Mouse (Mus musculus) erythroid progenitor cell, adult 5-6 weeks (primary cell): ENCODE measurements around the gene Tas2r135. TPM values are rescaled to one million over a fixed set of nuclear protein-coding genes. Genes with fewer than 3 reads are reported as not detected.

Source experiments
- ATAC-seq: replicated peaks from 2 replicates; pipeline ENCODE4 v1.8.0; 2016; ENCODE audit warnings: moderate number of reproducible peaks, mild to moderate bottlenecking, moderate TSS enrichment, inconsistent platforms; ENCODE audit not compliant: poor library complexity, low FRiP score, severe bottlenecking
- total RNA-seq, 2 experiments: library from RNA; stranded (forward) in 1 of 2; stranded (reverse) in 1 of 2; fragments of 150-400 nt in 1 of 2; fragments of 186-747, 209-891 nt in 1 of 2; gene quantifications; 2 replicates each; pipeline versions ENCODE4 v1.2.3 to v1.2.4; 2015 to 2017; ENCODE audit warnings: low replicate concordance in 2 of 2

Tas2r135 gene
- total RNA-seq, 2 experiments from 2014 or later, result not detected

DNA sequence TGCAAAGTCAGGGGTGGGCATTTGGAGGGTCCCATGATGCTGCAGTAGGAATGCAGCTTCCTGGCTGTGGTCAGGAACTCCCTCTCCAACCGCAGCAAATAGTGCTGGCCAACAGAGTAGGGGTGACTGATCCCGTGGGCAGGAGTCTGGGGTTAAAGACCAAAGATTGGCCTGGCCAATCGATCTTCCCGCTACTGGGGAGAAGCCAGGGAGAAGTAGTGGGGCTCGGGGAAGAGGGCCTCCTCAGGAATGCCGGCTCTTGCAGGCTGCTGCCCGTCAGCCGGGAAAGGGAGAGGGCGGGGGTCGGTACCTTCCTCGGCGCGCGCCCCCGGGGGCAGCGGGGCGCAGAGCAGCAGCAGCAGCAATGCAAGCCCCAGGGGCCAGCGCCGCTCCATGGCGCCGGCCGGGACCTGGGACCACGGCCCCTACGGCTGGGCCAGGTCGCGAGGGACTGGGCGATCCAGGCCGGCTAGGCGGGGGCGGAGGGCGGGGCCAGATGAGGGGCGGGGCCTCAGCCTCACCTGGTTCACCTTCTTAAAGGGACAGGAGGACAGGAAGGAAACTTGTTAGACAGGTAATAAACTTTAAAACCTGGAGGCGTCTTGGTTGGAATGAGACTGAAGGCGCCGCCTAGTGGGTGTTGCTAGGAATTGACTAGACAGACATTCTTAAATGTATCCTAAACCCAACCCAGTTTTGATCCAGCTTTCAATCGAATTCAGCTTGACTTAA, 32.3 kb upstream of the Tas2r135 start, which contains the start of gene Epha1:
TSS of gene Epha1 (minus strand) at position 453 of the 732 bp plus-strand sequence.
- ATAC-seq, result no peak

GRCm38 (mm10) chr6:42373669-42374430, 31.4 kb upstream of the Tas2r135 start:
- no peak for ATAC-seq

GRCm38 (mm10) chr6:42374701-42375100, 30.5 kb upstream of the Tas2r135 start:
- no peak for ATAC-seq

DNA sequence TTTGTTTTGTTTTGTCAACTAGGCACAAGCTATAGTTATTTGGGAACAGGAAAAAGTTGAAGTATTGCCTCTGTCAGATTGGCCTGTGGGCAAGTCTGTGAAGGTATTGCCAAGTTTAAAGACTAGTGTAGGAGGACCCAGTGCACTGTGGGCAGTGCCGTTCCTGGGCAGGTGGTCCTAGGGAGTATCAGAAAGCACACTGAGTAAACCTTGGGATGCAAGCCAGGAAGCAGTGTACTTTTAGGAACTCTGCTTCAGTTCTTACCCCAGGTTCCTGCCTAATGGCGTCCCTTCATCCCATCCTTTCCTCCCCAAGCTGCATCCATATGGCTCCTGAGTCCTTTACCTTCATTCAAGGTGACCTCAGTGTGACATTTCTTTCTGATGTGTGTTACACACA, 30.1 kb upstream of the Tas2r135 start:
- no peak for ATAC-seq

GRCm38 (mm10) chr6:42376016-42376415, 29.2 kb upstream of the Tas2r135 start:
- ATAC-seq, result no peak

DNA sequence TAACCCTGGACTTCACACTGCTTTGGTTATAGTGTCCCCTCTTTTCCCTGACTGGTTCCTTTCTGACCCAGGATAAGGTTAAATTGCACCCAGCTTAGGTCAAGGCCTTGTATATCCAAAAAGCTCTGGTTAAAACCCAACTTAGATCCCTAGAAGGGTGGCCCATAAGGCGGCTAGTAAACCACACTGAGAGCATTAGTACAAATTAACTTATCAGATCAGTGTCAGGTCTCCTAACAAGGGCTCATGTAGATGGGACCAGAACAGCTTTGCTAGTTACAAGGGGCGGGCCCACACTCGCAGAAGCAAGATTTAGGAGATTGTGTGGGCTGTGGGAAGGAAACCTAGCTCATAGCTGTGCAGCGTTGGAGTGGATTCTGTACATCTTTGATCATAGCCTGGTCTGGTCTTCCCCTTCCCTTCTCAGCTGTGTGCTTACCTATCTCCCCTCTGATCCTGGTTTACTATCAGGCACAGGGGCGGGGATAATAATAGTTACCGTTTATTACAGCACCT, 28.7 kb upstream of the Tas2r135 start:
- no peak for ATAC-seq

GRCm38 (mm10) chr6:42377280-42377679, 28.0 kb upstream of the Tas2r135 start:
- ATAC-seq, result no peak

DNA sequence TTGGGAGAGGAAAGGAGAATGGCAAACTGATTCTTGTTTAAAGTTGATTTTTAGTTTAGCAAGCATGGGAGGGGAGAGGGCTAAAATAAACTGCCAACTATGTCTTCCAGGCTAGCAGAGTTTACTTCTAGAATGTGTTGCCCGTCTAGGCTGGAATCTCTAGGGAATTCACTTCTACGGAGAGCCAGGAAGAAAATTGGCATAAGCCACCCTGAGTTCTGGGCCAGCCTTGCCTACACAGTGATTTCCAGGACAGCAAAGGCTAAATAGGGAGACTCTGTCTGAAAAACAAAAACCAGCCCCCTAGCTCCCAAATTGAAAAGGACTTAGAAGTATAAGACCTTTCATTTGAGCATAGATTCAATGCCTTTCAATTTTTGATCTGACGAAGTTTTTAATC, 25.7 kb upstream of the Tas2r135 start:
- no peak for ATAC-seq

DNA sequence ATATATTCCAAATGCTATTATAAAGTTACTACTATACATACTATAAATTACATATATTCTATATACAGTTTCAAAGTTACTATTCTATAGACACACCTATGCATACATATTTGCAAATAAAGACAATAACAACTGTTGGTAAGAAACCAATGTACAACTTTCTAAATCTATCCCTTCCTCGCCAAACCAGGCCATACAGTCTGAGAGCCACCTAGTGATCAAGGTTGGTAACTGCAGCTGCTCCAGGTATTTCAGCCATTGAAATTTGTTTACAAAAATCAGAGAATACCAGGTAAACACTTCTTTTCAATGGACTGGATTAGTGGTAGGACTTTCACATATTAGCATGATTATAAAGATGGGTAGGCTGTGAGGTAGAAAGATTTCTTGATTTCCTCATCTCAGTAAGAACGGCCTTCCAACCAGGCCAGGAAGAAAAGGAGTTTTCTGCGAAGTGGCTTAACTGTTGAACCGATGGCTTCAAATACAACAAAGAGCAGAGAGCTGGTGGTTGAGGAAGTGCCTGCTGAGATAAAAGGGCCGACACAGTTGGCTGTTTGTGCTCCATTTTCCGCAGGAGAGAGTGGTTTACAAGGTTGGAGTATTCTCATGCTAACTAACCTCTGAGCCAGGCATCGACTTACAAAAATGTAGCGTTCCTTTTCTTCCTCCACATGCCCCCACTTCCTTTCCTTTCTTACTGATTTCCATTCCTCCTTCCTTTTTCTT, 24.7 kb upstream of the Tas2r135 start:
- ATAC-seq, result no peak

DNA sequence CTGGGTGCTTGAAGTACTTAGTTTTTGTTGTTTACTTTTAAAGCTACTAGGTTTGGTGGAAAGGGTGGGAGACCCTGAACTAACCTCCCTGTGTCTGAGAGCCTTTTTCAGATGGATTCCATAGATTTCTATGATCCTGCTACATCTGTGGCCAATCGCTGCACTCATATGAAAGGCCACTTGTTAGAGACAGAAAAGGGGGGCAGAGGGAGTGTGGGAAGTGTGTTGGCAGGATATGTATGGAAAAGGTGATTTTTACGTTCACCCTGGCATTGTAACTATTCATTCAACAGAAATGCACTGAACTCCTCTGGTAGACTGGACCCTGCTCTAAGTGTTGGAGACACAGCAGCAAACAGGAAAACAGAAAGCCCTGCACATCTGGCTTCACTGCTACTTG, 24.0 kb upstream of the Tas2r135 start:
- no peak for ATAC-seq

GRCm38 (mm10) chr6:42381916-42382381, 23.3 kb upstream of the Tas2r135 start:
- ATAC-seq, result no peak

GRCm38 (mm10) chr6:42383360-42383759, 21.9 kb upstream of the Tas2r135 start:
- ATAC-seq, result no peak

- ATAC-seq, result no peak
Measured at GRCm38 (mm10) chr6:42385635-42386034, 19.6 kb upstream of the Tas2r135 start.

- ATAC-seq, result no peak
Measured at GRCm38 (mm10) chr6:42391796-42392330, 13.4 kb upstream of the Tas2r135 start.

DNA sequence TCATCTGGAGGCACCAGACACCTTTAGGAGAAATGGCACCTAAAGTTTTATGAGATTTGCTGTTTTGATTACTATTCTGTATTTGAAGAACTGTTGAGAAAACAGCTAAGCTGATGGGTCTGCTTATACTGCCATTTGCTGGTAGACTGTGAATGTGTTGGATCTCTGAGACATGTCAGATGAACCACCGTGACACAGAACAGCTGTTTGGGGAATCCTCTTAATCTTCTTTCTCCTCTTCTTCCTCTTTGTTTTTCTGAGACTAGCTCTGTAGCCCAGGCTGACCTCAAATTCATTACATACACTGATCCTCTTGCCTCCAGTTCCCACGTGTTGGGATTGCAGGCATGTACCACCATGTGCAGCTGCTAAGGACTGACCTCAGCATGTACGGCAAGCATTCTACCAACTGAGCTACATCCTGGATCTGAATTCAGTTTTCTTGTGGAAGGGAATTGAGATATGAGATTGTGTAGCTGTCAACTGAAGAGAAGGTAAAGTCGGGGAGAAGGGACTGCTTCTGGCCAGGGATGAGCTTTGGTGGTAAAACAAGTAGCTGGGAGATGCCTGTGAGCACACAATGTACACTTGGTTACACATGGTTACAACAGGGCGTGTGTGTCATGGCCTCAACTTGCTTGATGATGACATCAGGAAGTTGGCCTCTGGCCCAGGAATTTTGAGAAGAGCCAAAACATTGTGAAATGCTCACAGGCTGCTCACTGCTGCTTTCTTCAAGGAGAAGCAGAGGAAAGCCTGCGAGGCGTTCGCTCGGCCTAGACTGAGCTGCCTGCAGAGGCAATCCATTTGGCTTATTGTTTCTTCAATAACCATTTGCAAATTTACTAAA, 9.0 kb upstream of the Tas2r135 start:
- no peak for ATAC-seq

- ATAC-seq, result no peak
Measured at GRCm38 (mm10) chr6:42397041-42397657, 8.1 kb upstream of the Tas2r135 start.

- no peak for ATAC-seq
Measured at GRCm38 (mm10) chr6:42398285-42398684, 6.9 kb upstream of the Tas2r135 start.

DNA sequence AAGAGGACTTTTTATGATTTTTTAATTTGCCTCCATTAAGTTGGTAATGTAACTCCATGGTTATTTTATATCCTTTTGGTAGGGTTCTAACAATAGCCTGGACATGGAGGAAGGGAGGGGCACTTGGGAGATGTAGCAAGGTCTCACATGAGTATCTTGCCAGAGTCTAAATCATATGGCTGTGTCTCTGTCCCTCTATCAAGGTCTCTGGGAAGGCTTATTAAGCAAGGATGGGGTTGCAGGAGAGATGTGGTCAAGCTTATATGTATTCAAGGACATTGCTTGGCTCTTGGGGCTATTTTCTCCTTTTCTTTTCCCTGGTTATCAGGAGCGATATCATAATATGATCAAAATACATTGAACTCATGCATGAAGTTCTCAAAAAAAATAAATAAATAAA, 6.2 kb upstream of the Tas2r135 start:
- no peak for ATAC-seq

DNA sequence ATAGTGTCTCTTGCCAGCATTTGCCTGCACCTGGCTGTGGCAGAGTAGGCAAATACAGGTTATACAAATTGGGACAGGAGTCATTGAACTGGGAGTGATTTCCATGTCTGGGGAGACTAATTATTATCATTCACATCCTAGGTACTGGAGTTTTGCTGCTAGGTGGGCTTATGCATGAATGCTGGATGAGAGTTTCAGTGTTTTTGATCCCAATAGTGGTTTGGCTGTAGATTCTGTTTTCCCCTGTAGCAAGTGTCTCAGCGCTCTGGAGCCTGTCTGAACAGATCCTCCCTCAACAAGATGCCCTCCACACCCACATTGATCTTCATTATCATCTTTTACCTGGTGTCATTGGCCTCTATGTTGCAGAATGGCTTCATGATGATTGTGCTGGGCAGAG, 5.3 kb upstream of the Tas2r135 start, which contains the start of gene Tas2r143:
TSS of gene Tas2r143 (plus strand) at position 301 of the 400 bp plus-strand sequence.
- ATAC-seq, result no peak
